Mouse (Mus musculus) brain, embryonic 14.5 days (tissue): Measurements from ENCODE around the gene Chid1.

Experiments
- CTCF ChIP-seq: fragments of 200-500 bp; IDR thresholded peaks from 2 replicates; pipeline ENCODE4 v1.5.1; 2012; ENCODE audit warnings: inconsistent platforms, mild to moderate bottlenecking, moderate library complexity, borderline replicate concordance; ENCODE audit not compliant: insufficient read depth, insufficient read length; ENCODE audit errors: extremely low read depth
- POLR2A ChIP-seq: fragments of 200-500 bp; IDR thresholded peaks from 2 replicates; pipeline ENCODE4 v1.6.1; 2012; ENCODE audit warnings: mild to moderate bottlenecking, inconsistent platforms, borderline replicate concordance; ENCODE audit not compliant: poor library complexity, insufficient read depth, insufficient read length, severe bottlenecking; ENCODE audit errors: extremely low read depth

- no peak for TF ChIP-seq CTCF
- no peak for TF ChIP-seq POLR2A
Measured at GRCm38 (mm10) chr7:141540312-141541081, 840 bp upstream of the Chid1 start.
